Mouse (Mus musculus) adrenal gland, adult 8-10 months (tissue): ENCODE results near the gene Myct1. TPM values are rescaled to one million over a fixed set of nuclear protein-coding genes. Genes with fewer than 3 reads are reported as not detected.

Experiments
- DNase-seq: peaks from one replicate; pipeline ENCODE4 v3.0.0; 2022
- total RNA-seq, 4 experiments: library from RNA; stranded (reverse); gene quantifications; 2 replicates each; pipeline ENCODE4 v1.2.4; 2022

Gene Myct1
- 1 to 10 TPM; 2.8 to 7.2 (median 4.7) TPM for total RNA-seq

DNA sequence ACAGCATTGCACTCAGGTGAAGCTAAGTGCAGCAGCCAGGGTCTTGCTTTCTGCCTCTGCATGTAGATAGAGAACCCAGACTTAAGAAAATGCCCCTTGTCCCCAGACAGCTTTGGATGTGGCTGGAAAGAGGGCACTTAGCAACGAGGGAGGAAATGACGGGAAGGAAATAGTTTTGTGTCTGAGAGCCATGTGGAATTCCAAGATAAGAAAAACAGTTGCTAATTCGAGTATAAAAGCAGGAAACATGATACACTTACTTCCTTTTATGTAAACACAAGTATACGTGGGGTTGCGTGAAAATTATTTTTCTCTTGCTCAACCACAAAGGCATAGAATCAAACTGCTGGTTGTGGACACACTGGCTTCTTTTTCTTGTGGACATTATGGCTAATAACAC lies at the start of gene Myct1:
Gene Myct1 (plus strand): TSS at position 312 of the 400 bp plus-strand sequence.
- DNase-seq: no peak

DNA sequence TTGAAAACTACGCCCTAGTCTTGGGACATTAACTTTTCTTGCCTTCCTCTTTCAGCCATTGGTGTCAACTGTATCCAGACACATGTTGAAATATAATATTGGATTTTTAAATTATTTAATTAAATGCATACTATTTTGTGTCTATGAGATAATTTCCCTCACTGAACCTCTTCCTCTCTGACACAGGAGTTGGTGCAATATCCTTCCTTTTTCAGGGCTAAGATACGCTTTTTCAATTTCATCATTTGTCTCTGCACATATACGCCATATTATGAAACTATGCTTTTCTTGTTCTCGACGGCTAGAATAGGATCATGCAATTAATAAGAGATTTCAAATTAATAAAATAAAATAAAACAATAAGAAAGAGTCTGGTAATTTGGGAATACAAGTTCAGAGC lies 47.1 kb upstream of the Myct1 start:
- no peak for DNase-seq

- no peak for DNase-seq
Measured at GRCm38 (mm10) chr10:5547769-5548168, 45.8 kb upstream of the Myct1 start.

GRCm38 (mm10) chr10:5548651-5549050 lies 44.9 kb upstream of the Myct1 start:
- DNase-seq: no peak

DNA sequence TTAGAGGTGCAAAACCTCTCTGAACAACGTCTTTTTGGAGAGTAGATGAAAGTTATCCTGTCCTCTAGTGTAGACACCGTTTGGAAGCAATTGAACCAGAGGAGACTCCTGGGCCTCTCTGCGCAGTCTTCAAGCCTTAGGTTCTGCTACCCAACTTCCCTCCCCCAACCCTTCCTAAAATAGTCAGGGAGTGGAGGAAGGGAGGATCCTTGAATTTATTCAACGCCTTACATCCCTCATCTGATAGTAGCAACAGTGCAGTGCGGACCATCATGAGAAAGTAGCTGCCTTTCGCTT lies 43.8 kb upstream of the Myct1 start:
- no peak for DNase-seq

DNA sequence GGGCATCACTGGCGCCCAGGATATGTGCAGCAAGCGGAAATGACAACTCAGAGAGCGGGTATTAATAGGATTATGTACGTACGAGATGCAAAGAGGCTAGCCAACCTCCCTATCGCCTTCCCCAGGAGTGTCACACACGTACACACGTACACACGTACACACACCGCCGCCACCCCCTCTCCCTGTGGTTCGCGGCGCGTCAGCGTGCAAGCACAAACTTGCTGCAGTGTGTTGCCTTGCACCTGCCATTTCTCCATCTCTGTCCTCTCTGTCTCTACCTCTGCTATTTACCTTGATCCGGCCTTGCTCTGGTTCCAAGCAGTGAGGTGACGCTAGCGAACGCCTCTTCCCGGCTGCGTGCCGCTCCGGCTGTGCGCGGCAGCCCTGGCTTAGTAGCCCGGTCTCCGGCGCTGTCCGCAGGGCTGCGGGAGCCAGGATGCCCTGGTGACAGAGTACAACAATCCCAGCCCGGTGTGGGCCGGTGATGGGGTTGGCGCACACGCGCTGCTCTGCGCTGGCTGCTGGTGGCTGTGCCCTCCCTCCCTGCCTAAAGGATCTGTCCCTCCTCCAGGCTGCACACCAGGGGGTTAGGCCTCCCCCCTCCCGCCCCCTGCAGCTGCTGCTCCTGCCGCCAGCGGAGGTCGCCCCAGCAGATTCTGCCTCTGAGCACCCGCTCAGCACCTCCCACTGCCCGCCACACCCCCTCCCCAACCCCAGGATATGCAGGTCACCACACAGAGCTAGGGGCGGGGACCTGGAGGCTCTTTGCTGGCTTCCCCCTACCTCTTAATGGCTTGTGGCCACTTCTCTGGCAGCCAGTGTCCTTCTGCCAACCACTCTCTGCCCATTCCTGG lies 43.2 kb upstream of the Myct1 start:
- DNase-seq: peak; percentile 8

GRCm38 (mm10) chr10:5551382-5551781 lies 42.2 kb upstream of the Myct1 start, which contains the start of gene Syne1:
Gene Syne1, minus strand, starts transcription at chr10:5551482.
- no peak for DNase-seq

DNA sequence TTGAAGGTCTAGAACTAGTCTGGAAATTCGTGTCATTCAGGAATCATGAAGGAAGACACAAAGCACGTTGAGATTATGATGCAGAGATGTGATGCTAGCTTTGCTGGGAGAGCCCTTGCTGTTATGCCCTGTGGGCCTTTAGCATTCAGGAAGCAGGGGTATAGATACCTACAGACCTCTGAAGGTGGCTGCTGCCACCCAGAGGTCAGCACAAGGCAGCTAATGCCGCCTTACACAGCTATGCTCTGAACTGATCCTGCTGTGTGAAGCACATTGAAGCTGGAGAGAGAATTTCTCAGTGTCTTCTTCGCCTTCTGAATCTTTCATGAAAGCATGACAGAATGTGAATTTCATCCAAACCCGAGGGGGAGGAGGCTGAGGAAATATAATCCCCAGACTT lies 38.6 kb upstream of the Myct1 start:
- DNase-seq: no peak

- no peak for DNase-seq
Measured at GRCm38 (mm10) chr10:5558808-5559207, 34.8 kb upstream of the Myct1 start.

DNA sequence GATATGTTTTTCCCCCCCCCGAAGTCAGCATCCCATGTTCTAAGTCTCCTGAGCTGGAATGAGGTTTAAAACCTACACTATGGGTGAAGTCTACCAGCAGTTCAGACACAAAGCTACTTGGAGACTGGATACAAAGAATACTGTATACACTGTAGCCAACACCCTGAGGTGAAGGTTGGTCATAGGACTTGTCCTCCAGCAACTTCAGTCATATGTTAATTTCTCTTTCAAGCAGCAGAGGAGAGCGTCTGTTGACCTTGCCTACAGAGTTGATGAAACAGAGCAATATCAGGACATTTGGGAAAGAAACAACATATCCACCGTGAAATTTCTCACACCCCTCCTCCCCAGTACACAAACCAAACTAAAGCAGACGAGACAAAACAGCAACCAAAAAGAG lies 33.0 kb upstream of the Myct1 start:
- DNase-seq: no peak

DNA sequence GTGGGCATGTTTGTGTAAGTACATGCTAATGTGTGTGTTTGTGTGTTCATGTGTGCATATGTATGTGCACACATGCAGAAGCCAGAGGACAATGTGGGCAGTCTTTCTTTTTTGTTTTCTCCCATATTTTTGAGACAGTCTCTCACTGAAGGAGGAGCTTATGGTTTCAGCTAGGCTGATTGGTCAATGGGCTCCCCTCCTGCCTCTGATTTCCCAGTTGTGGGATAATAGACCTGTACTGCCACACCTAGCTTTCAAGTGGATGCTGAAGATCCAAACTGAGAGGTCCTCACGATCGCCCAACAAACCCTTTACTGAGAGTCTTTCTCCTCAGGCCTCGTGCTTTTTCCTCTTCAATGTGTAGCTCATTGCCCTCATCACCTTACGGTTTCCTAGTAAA lies 31.9 kb upstream of the Myct1 start:
- DNase-seq: no peak

DNA sequence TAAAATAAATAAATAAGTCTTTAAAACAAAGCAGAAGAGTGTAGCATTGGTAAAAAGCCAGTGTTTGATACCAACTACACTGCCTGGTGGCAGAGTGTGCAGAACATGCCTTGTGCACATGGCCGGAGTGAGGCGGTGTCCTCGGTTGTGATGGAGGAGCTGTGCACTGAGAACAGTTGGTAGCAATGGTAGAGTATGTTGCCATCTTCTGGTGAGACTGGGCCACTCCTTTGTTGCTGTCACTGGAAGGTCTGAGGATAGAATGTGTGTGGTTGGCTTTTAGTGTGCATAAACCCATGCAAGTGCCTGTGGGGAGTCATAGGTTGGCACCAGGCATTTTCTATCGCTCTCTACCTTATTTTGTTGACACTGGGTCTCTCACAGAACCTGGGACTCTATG lies 24.6 kb upstream of the Myct1 start:
- no peak for DNase-seq

GRCm38 (mm10) chr10:5570059-5570458 lies 23.5 kb upstream of the Myct1 start:
- DNase-seq: no peak

- no peak for DNase-seq
Measured at GRCm38 (mm10) chr10:5571332-5571731, 22.2 kb upstream of the Myct1 start.

GRCm38 (mm10) chr10:5573328-5573727 lies 20.2 kb upstream of the Myct1 start:
- DNase-seq: no peak

- DNase-seq: no peak
Measured at GRCm38 (mm10) chr10:5591061-5591460, 2.5 kb upstream of the Myct1 start.

DNA sequence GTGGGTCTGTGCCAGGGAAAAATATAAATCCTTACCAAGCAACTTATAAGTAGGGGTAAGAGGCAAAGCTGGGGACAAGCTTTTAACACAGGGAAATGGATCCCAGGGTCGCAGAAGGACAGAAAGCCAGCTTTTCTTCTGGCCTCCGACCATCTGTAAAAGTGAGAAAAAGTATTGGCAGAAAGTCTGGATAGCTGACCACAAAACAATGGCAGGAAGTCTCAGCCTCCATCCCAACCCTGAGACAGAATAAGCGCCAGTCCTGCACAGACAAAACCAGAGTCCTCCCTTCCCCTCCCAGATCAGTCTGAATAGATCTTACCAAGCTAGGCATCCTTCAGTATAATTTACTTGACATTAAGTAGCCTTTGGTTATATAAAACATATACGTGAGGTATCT lies 1.6 kb upstream of the Myct1 start:
- no peak for DNase-seq

DNA sequence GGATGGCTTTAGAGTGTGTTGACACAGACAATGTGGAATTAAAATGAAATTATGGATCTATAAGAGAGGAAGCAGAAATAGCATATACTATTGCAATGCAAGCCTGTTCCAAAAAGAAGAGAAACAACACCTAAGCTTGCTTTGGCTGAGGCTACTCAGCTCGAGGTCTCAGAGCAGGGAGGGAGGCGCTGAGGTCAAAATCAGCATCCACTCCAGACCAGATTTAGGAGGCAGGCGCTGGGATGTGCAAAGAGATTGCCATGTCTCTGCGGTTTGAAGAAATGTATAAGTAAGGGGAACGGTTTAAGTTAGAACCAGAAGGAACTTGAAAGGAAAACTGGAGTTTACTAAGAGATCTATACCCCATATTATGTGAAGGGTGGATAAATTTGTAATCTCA lies 882 bp downstream of the Myct1 start:
- DNase-seq: no peak

- no peak for DNase-seq
Measured at GRCm38 (mm10) chr10:5596559-5596958, 3.0 kb downstream of the Myct1 start.

- DNase-seq: peak; percentile 8
Measured at GRCm38 (mm10) chr10:5600123-5600522, 6.5 kb downstream of the Myct1 start.

GRCm38 (mm10) chr10:5603512-5603911 lies 9.9 kb downstream of the Myct1 start:
- DNase-seq: no peak

DNA sequence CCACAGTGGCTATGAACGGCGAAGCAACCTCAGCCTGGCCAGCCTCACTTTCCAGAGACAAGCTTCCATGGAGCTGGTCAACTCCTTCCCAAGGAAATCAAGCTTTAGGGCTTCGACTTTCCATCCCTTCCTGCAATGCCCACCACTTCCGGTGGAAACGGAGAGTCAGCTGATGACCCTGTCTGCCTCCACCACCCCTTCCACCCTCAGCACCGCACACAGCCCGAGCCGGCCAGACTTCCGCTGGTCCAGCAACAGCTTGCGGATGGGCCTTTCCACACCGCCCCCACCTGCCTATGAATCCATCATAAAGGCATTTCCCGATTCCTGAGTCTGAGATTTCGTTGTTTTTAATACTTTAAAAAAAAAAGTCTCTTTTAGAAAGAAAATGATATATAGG lies 10.8 kb downstream of the Myct1 start:
- DNase-seq: peak; percentile 2

- DNase-seq: no peak
Measured at GRCm38 (mm10) chr10:5608874-5609273, 15.3 kb downstream of the Myct1 start.

GRCm38 (mm10) chr10:5615186-5616040 lies 21.8 kb downstream of the Myct1 start:
- DNase-seq: no peak
